Mouse (Mus musculus) small intestine, adult 2 months (tissue): ENCODE data around the gene 4930415L06Rik. TPM values are rescaled to one million over a fixed set of nuclear protein-coding genes. Genes with fewer than 3 reads are reported as not detected.

ENCODE experiments used
- H3K27ac ChIP-seq: fragments of 200-500 bp; 2 replicates; pipeline ENCODE4 v1.5.1; 2012; ENCODE audit warnings: low read depth, low read length, control low read depth, inconsistent platforms; ENCODE audit not compliant: insufficient read depth
- H3K27me3 ChIP-seq: fragments of 200-500 bp; 2 replicates; pipeline ENCODE4 v1.6.1; 2012; ENCODE audit warnings: mild to moderate bottlenecking, moderate library complexity, low read length, inconsistent platforms; ENCODE audit not compliant: control insufficient read depth, insufficient read depth
- H3K36me3 ChIP-seq: fragments of 200-500 bp; 2 replicates; pipeline ENCODE4 v1.6.1; 2012; ENCODE audit warnings: mild to moderate bottlenecking, low read length, control low read depth, inconsistent platforms; ENCODE audit not compliant: control insufficient read depth, insufficient read depth
- H3K4me1 ChIP-seq: fragments of 200-500 bp; 2 replicates; pipeline ENCODE4 v1.6.1; 2012; ENCODE audit warnings: low read length, inconsistent platforms, mixed read lengths; ENCODE audit not compliant: control insufficient read depth, insufficient read depth, insufficient read length
- H3K4me3 ChIP-seq: fragments of 200-500 bp; 2 replicates; pipeline ENCODE4 v1.5.1; 2012; ENCODE audit warnings: low read depth, mild to moderate bottlenecking, control low read depth, inconsistent platforms, low read length, moderate library complexity
- CTCF ChIP-seq: fragments of 200-500 bp; IDR thresholded peaks from 2 replicates; pipeline ENCODE4 v1.5.1; 2012; ENCODE audit warnings: low read depth, mild to moderate bottlenecking, control low read depth, inconsistent platforms, low read length, moderate library complexity, mixed read lengths; ENCODE audit not compliant: insufficient replicate concordance, insufficient read length; ENCODE audit errors: extremely low read depth
- POLR2A ChIP-seq: fragments of 200-500 bp; IDR thresholded peaks from 2 replicates; pipeline ENCODE4 v1.6.1; 2012; ENCODE audit warnings: low read depth, mild to moderate bottlenecking, control low read depth, inconsistent platforms, low read length, moderate library complexity
- WGBS: fragments of 180-500 bp; shearing (Covaris S2); methylation state at CpG from one replicate; pipeline ENCODE4 v1.1.7; 2018; 5-methylcytosine and 5-hydroxymethylcytosine counted together
- polyA plus RNA-seq: library from polyadenylated mRNA; depleted of rRNA; stranded (reverse); fragments of >200 nt; gene quantifications from 2 replicates; pipeline ENCODE4 v1.2.3, GENCODE M21; 2012; rRNA removed

4930415L06Rik gene
- polyA plus RNA-seq = not detected in 2 replicates

- H3K36me3 ChIP-seq = no peaks in the 10 kb centered on the region
- H3K4me1 ChIP-seq = no peaks in the 10 kb centered on the region
- H3K27ac ChIP-seq = no peak within 1 kb of the TSS
- TF ChIP-seq POLR2A = no peak
- TF ChIP-seq CTCF = no peak
- WGBS = 90% methylated on average over 5 of the region's 5 CpGs
- H3K4me3 ChIP-seq = no peak within 1 kb of the TSS
- H3K27me3 ChIP-seq = no peaks in the 10 kb centered on the region
Measured at GRCm38 (mm10) chrX:89932752-89933151, at the start of gene 4930415L06Rik. 4930415L06Rik (minus strand) TSS chrX:89932852.

- Histone ChIP-seq H3K27ac (no peak overlapping the region), H3K4me1 (no peaks in the 10 kb centered on the region), H3K27me3 (no peaks in the 10 kb centered on the region), H3K4me3 (no peak overlapping the region), H3K36me3 (no peaks in the 10 kb centered on the region)
- TF ChIP-seq POLR2A (no peak), CTCF (no peak)
Measured at GRCm38 (mm10) chrX:89978621-89979020, 46.0 kb upstream of the 4930415L06Rik start.

GRCm38 (mm10) chrX:89904871-89905270 lies 27.8 kb downstream of the 4930415L06Rik start:
- H3K27me3 ChIP-seq = no peaks in the 10 kb centered on the region
- no peaks in the 10 kb centered on the region for H3K4me1 ChIP-seq
- H3K4me3 ChIP-seq = no peak overlapping the region
- 39% methylated on average over 1 of the region's 1 CpGs for WGBS
- H3K36me3 ChIP-seq = no peaks in the 10 kb centered on the region
- TF ChIP-seq POLR2A (no peak), CTCF (no peak)
- no peak overlapping the region for H3K27ac ChIP-seq

Other genes starting within 250 kb of the 4930415L06Rik start
- not detected in 2 replicates for gene 4932429P05Rik, start 180.6 kb downstream of the 4930415L06Rik start, polyA plus RNA-seq